Mouse (Mus musculus) midbrain, embryonic 11.5 days (tissue): Measurements from ENCODE around the gene Gapdhs. TPM values are rescaled to one million over a fixed set of nuclear protein-coding genes. Genes with fewer than 3 reads are reported as not detected.

Experiments
- ATAC-seq: fragments of 200-750 bp; cut with Nextera tagmentation; 2 replicates; pipeline ENCODE4 v1.8.0; 2017; ENCODE audit warnings: moderate TSS enrichment, moderate library complexity; ENCODE audit not compliant: low FRiP score
- DNase-seq: peaks from one replicate; pipeline ENCODE4 v3.0.0; 2015; ENCODE audit warnings: low spot score; ENCODE audit errors: missing footprints
- H3K27ac ChIP-seq: fragments of 300-500 bp; sonication (generic); 2 replicates; pipeline ENCODE4 v1.5.1; 2014; ENCODE audit warnings: low read depth, low read length
- H3K27me3 ChIP-seq: fragments of 300-500 bp; sonication (generic); 2 replicates; pipeline ENCODE4 v1.6.1; 2014; ENCODE audit warnings: mild to moderate bottlenecking, low read length, moderate library complexity, mixed read lengths; ENCODE audit not compliant: control insufficient read depth, insufficient read depth
- H3K36me3 ChIP-seq: fragments of 300-500 bp; sonication (generic); 2 replicates; pipeline ENCODE4 v1.6.1; 2014; ENCODE audit warnings: mild to moderate bottlenecking, low read length, moderate library complexity, mixed read lengths; ENCODE audit not compliant: control insufficient read depth, insufficient read depth
- H3K4me1 ChIP-seq: fragments of 300-500 bp; sonication (generic); 2 replicates; pipeline ENCODE4 v1.6.1; 2014; ENCODE audit warnings: low read length; ENCODE audit not compliant: control insufficient read depth, insufficient read depth
- H3K4me2 ChIP-seq: fragments of 300-500 bp; sonication (generic); 2 replicates; pipeline ENCODE4 v1.6.1; 2014; ENCODE audit warnings: mild to moderate bottlenecking, moderate library complexity
- H3K4me3 ChIP-seq: fragments of 300-500 bp; sonication (generic); 2 replicates; pipeline ENCODE4 v1.5.1; 2014; ENCODE audit warnings: low read depth, low read length
- H3K9ac ChIP-seq: fragments of 300-500 bp; sonication (generic); 2 replicates; pipeline ENCODE4 v1.6.1; 2014; ENCODE audit warnings: low read length
- H3K9me3 ChIP-seq: fragments of 300-500 bp; sonication (generic); 2 replicates; pipeline ENCODE4 v1.6.1; 2016; ENCODE audit warnings: low read length; ENCODE audit not compliant: control insufficient read depth
- WGBS: fragments of 180-500 bp; shearing (Covaris S2); extraction: QIAGEN DNeasy Blood & Tissue Kit; methylation state at CpG from one replicate; pipeline ENCODE4 v1.1.7; 2014; 5-methylcytosine and 5-hydroxymethylcytosine counted together
- polyA plus RNA-seq: library from polyadenylated mRNA; unstranded; fragments of >200 nt; fragmentation: Nextera tagmentation; extraction: Ambion mirVana; gene quantifications from 2 replicates; pipeline ENCODE4 v1.2.1, GENCODE M21; 2014

The Gapdhs gene
- polyA plus RNA-seq, 1 experiment from 2014 or later = 0.19 TPM

GRCm38 (mm10) chr7:30706214-30706882 is 37.1 kb downstream of the Gapdhs start:
- Histone ChIP-seq H3K4me1 (no peaks in the 10 kb centered on the region), H3K27ac (no peak overlapping the region), H3K27me3 (no peaks in the 10 kb centered on the region), H3K4me3 (no peak overlapping the region), H3K9ac (no peak overlapping the region), H3K9me3 (no peaks in the 10 kb centered on the region), H3K36me3 (no peaks in the 10 kb centered on the region), H3K4me2 (no peak overlapping the region)
- ATAC-seq = no peak
- no peak for DNase-seq
- 79% methylated on average over 8 of the region's 8 CpGs for WGBS

GRCm38 (mm10) chr7:30698589-30698988 is 44.9 kb downstream of the Gapdhs start, which contains the start of gene 2200002J24Rik:
Gene 2200002J24Rik, plus strand, starts transcription at chr7:30698926.
- Histone ChIP-seq H3K4me2 (no peak within 1 kb of the TSS), H3K4me1 (no peaks in the 10 kb centered on the region), H3K4me3 (no peak within 1 kb of the TSS), H3K36me3 (no peaks in the 10 kb centered on the region), H3K9ac (no peak within 1 kb of the TSS; the same call in 1 of the 2 replicates), H3K27me3 (no peaks in the 10 kb centered on the region), H3K9me3 (no peaks in the 10 kb centered on the region), H3K27ac (no peak within 1 kb of the TSS)
- no peak for ATAC-seq
- no peak for DNase-seq
- 41% methylated on average over 9 of the region's 9 CpGs for WGBS

- Histone ChIP-seq H3K9me3 (no peaks in the 10 kb centered on the region), H3K9ac (no peak overlapping the region), H3K27me3 (no peaks in the 10 kb centered on the region), H3K4me2 (no peak overlapping the region), H3K36me3 (no peaks in the 10 kb centered on the region), H3K27ac (no peak overlapping the region), H3K4me1 (no peaks in the 10 kb centered on the region), H3K4me3 (no peak overlapping the region)
- ATAC-seq (no peak), DNase-seq (no peak)
- WGBS = 70% methylated on average over 5 of the region's 5 CpGs
These were observed 45.4 kb downstream of the Gapdhs start for GRCm38 (mm10) chr7:30698101-30698500.

- Histone ChIP-seq H3K36me3 (no peaks in the 10 kb centered on the region), H3K27ac (no peak overlapping the region), H3K4me2 (no peak overlapping the region), H3K27me3 (peaks cover 5% of the 10 kb centered on the region), H3K9ac (no peak overlapping the region), H3K4me3 (no peak overlapping the region), H3K9me3 (no peaks in the 10 kb centered on the region), H3K4me1 (no peaks in the 10 kb centered on the region)
- DNase-seq (no peak), ATAC-seq (no peak)
- WGBS = 69% methylated on average over 6 of the region's 6 CpGs
These were observed 55.2 kb downstream of the Gapdhs start for GRCm38 (mm10) chr7:30688325-30688724.

- DNase-seq (no peak), ATAC-seq (no peak)
- Histone ChIP-seq H3K4me1 (no peaks in the 10 kb centered on the region), H3K9ac (no peak overlapping the region), H3K36me3 (no peaks in the 10 kb centered on the region), H3K9me3 (no peaks in the 10 kb centered on the region), H3K4me2 (no peak overlapping the region), H3K27me3 (peaks cover 5% of the 10 kb centered on the region), H3K4me3 (no peak overlapping the region), H3K27ac (no peak overlapping the region)
- WGBS = 80% methylated on average over 2 of the region's 2 CpGs
These were observed 60.1 kb downstream of the Gapdhs start for GRCm38 (mm10) chr7:30683425-30683824.

- WGBS = 73% methylated on average over 5 of the region's 5 CpGs
- Histone ChIP-seq H3K4me3 (no peak overlapping the region), H3K4me1 (no peaks in the 10 kb centered on the region), H3K27me3 (no peaks in the 10 kb centered on the region), H3K36me3 (no peaks in the 10 kb centered on the region), H3K9ac (no peak overlapping the region), H3K27ac (no peak overlapping the region), H3K9me3 (no peaks in the 10 kb centered on the region), H3K4me2 (no peak overlapping the region)
- ATAC-seq = no peak
- DNase-seq = no peak
These were observed 61.6 kb downstream of the Gapdhs start for GRCm38 (mm10) chr7:30681897-30682296.

Other genes starting within 250 kb of the Gapdhs start
- 32.0 and 41.1 TPM in 2 replicates for gene Arhgap33, start 208.6 kb downstream of the Gapdhs start, polyA plus RNA-seq
- gene Hspb6, start 191.5 kb downstream of the Gapdhs start, polyA plus RNA-seq = 4.2 and 4.6 TPM in 2 replicates
- gene Proser3, start 191.4 kb downstream of the Gapdhs start, polyA plus RNA-seq = 11.3 and 11.5 TPM in 2 replicates
- 48.7 and 49.7 TPM in 2 replicates for gene Lin37, start 183.8 kb downstream of the Gapdhs start, polyA plus RNA-seq
- gene U2af1l4, start 180.4 kb downstream of the Gapdhs start, polyA plus RNA-seq = 90.7 and 94.8 TPM in 2 replicates
- 6.9 and 7.5 TPM in 2 replicates for gene Gm49396, start 180.3 kb downstream of the Gapdhs start, polyA plus RNA-seq
- 98.0 and 110 TPM in 2 replicates for gene Psenen, start 180.1 kb downstream of the Gapdhs start, polyA plus RNA-seq
- gene Igflr1, start 178.3 kb downstream of the Gapdhs start, polyA plus RNA-seq = 4.0 and 4.1 TPM in 2 replicates
- gene Kmt2b, start 155.0 kb downstream of the Gapdhs start, polyA plus RNA-seq = 10.3 and 10.7 TPM in 2 replicates
- 0.21 and 0.25 TPM in 2 replicates for gene Zbtb32, start 144.8 kb downstream of the Gapdhs start, polyA plus RNA-seq
- 0.67 and 1.0 TPM in 2 replicates for gene Upk1a, start 130.8 kb downstream of the Gapdhs start, polyA plus RNA-seq
- 791 and 797 TPM in 2 replicates for gene Cox6b1, start 117.5 kb downstream of the Gapdhs start, polyA plus RNA-seq
- not detected in 2 replicates for gene Etv2, start 107.8 kb downstream of the Gapdhs start, polyA plus RNA-seq
- gene Rbm42, start 93.4 kb downstream of the Gapdhs start, polyA plus RNA-seq = 112 and 138 TPM in 2 replicates
- 51.0 and 52.4 TPM in 2 replicates for gene Haus5, start 78.7 kb downstream of the Gapdhs start, polyA plus RNA-seq
- gene Pmis2, start 72.1 kb downstream of the Gapdhs start, polyA plus RNA-seq = not detected in 2 replicates
- gene 2200002J24Rik, start 44.8 kb downstream of the Gapdhs start, polyA plus RNA-seq = not detected in 2 replicates
- 0.70 and 1.1 TPM in 2 replicates for gene Atp4a, start 31.5 kb downstream of the Gapdhs start, polyA plus RNA-seq
- 140 and 153 TPM in 2 replicates for gene Tmem147, start 14.1 kb downstream of the Gapdhs start, polyA plus RNA-seq
- 0.54 and 1.1 TPM in 2 replicates for gene Sbsn, start 7.8 kb upstream of the Gapdhs start, polyA plus RNA-seq
- not detected in 2 replicates for gene Dmkn, start 20.1 kb upstream of the Gapdhs start, polyA plus RNA-seq
- gene Krtdap, start 44.2 kb upstream of the Gapdhs start, polyA plus RNA-seq = not detected in 2 replicates
- not detected in 2 replicates for gene Ffar2, start 80.1 kb upstream of the Gapdhs start, polyA plus RNA-seq
- not detected in 2 replicates for gene Ffar3, start 112.5 kb upstream of the Gapdhs start, polyA plus RNA-seq
- gene Ffar1, start 117.9 kb upstream of the Gapdhs start, polyA plus RNA-seq = not detected in 2 replicates
- gene Cd22, start 136.7 kb upstream of the Gapdhs start, polyA plus RNA-seq = not detected in 2 replicates
- gene Mag, start 171.2 kb upstream of the Gapdhs start, polyA plus RNA-seq = 0.44 and 0.47 TPM in 2 replicates
- gene Hamp2, start 181.0 kb upstream of the Gapdhs start, polyA plus RNA-seq = not detected in 2 replicates
- 0.40 TPM in 1 of 2 replicates, not detected in the other for gene Hamp, start 200.4 kb upstream of the Gapdhs start, polyA plus RNA-seq
- gene Usf2, start 213.1 kb upstream of the Gapdhs start, polyA plus RNA-seq = 20.6 and 21.7 TPM in 2 replicates
- gene Lsr, start 229.8 kb upstream of the Gapdhs start, polyA plus RNA-seq = 10.2 and 13.1 TPM in 2 replicates
- gene Fam187b, start 230.1 kb upstream of the Gapdhs start, polyA plus RNA-seq = 0.25 and 0.62 TPM in 2 replicates